Mouse (Mus musculus): Measurements from ENCODE around the gene Uvrag.

Uvrag gene

GRCm38 (mm10) chr7:98836646-98837045 is 304.3 kb downstream of the Uvrag start:
- peak; percentile 69 to 75 for DNase-seq

DNA sequence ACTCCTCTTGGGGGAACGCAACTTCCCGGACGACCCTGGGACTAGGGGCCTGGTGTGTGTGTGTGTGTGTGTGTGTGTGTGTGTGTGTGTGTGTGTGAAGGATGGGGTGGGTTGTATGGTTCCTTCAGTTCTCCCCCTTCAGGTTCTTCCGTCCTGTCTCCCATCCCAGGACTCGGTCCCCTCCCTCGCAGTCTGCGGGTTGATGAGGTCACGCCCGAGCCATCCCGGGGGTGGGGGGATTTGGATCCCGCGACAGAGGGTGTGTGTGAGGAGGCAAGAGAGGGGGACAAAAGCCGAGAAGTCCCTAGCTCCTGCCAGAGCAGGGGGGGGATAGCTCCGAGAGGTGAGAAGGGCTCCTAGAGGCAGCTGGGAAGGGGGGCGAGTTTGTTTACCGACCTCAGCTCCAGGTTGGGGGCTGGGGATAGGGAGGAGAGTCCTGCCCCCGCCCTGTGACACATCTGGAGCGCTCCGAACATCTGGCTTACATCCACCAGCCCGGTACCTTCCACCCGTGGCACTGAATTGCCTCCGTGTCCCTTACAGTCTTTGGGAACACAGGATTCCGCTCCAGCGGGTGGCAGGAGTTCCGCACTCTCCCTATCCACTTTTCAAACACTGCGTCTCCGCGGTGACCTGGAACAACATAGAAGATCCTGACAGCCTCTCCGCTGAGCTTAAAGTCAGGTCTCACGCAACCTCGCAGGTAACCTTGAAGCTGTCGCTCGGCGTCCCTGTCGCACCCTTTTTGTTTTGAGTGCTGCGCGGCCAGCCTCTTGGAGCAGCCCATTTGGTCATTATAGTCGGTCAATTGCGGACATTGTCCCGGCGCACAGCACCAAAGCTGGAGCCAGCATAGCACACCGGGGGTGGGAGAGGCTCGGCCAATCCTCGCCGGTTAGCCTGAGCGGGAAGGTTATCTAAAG is 305.2 kb downstream of the Uvrag start:
- DNase-seq, result no peak
